Mouse (Mus musculus): ENCODE data around the gene Aldh18a1. TPM values are rescaled to one million over a fixed set of nuclear protein-coding genes. Genes with fewer than 3 reads are reported as not detected.

The Aldh18a1 gene
- polyA plus RNA-seq, 1 experiment from 2014 or later = 63.8 TPM

Other genes starting within 250 kb of the Aldh18a1 start
- gene Sorbs1, start 74.7 kb downstream of the Aldh18a1 start, polyA plus RNA-seq (2015; fragmentation: Nextera tagmentation; extraction: Ambion mirVana) = 93.9 and 94.3 TPM in 2 replicates
- 15.5 and 15.6 TPM in 2 replicates for gene Tctn3, start 23.8 kb upstream of the Aldh18a1 start, polyA plus RNA-seq (2015; fragmentation: Nextera tagmentation; extraction: Ambion mirVana)
- 8.8 and 9.5 TPM in 2 replicates for gene Entpd1, start 23.9 kb upstream of the Aldh18a1 start, polyA plus RNA-seq (2015; fragmentation: Nextera tagmentation; extraction: Ambion mirVana)
- 0.14 TPM in 1 of 2 replicates, not detected in the other for gene Cc2d2b, start 160.3 kb upstream of the Aldh18a1 start, polyA plus RNA-seq (2015; fragmentation: Nextera tagmentation; extraction: Ambion mirVana)
- gene Ccnj, start 242.8 kb upstream of the Aldh18a1 start, polyA plus RNA-seq (2015; fragmentation: Nextera tagmentation; extraction: Ambion mirVana) = 20.8 and 21.2 TPM in 2 replicates